8 mouse cellular contexts compared by ENCODE assay signal in genomic region chr6:13676196-13676595, GRCm38 (mm10). TPM values are rescaled to one million over a fixed set of nuclear protein-coding genes. Genes with fewer than 3 reads are reported as not detected.
DNase-seq lines count a peak whose midpoint lies in the region; ATAC-seq lines count a peak whose summit lies in the region.

No protein-coding gene starts in this region.

- H3K27ac ChIP-seq in kidney, embryonic 14.5 days (ENCODE audit: low read depth, low read length), result no peak overlapping the region
- H3K27ac ChIP-seq in hindbrain, embryonic 10.5 days, result no peak overlapping the region
- no peak overlapping the region for H3K27ac ChIP-seq in midbrain, embryonic 10.5 days (replicated peaks)

- peak overlapping the region; percentile 82 for H3K4me2 ChIP-seq in kidney, embryonic 14.5 days (replicated peaks; ENCODE audit: low read depth, low read length)

- H3K36me3 ChIP-seq in kidney, embryonic 14.5 days (ENCODE audit: control insufficient read depth, insufficient read depth, low read length), result no peaks in the 10 kb centered on the region
- H3K36me3 ChIP-seq in hindbrain, embryonic 10.5 days, result 0 out of 2 replicates have a peak, but pooled peaks cover 4% of the 10 kb centered on the region
- H3K36me3 ChIP-seq in midbrain, embryonic 10.5 days, result peaks cover 5% of the 10 kb centered on the region; the same call in 1 of the 2 replicates

- H3K9me3 ChIP-seq in kidney, embryonic 14.5 days (ENCODE audit: control insufficient read depth, low read length), result no peaks in the 10 kb centered on the region
- no peaks in the 10 kb centered on the region for H3K9me3 ChIP-seq in hindbrain, embryonic 10.5 days
- no peaks in the 10 kb centered on the region for H3K9me3 ChIP-seq in midbrain, embryonic 10.5 days (replicated peaks)

- no peaks in the 10 kb centered on the region for H3K27me3 ChIP-seq in kidney, embryonic 14.5 days (ENCODE audit: control insufficient read depth, insufficient read depth, low read length)
- no peaks in the 10 kb centered on the region for H3K27me3 ChIP-seq in hindbrain, embryonic 10.5 days (ENCODE audit: insufficient read depth, poor library complexity, severe bottlenecking)
- H3K27me3 ChIP-seq in midbrain, embryonic 10.5 days (ENCODE audit: low read depth, poor library complexity, severe bottlenecking), result no peaks in the 10 kb centered on the region

- no peak overlapping the region; the same call in 1 of the 2 replicates for H3K4me3 ChIP-seq in kidney, embryonic 14.5 days (ENCODE audit: low read length)
- H3K4me3 ChIP-seq in hindbrain, embryonic 10.5 days, result peak overlapping the region; percentile 89
- peak overlapping the region; percentile 93 for H3K4me3 ChIP-seq in midbrain, embryonic 10.5 days

- no peaks in the 10 kb centered on the region for H3K4me1 ChIP-seq in kidney, embryonic 14.5 days (ENCODE audit: control insufficient read depth, insufficient read depth, low read length)
- H3K4me1 ChIP-seq in hindbrain, embryonic 10.5 days (replicated peaks), result peaks cover 22% of the 10 kb centered on the region
- H3K4me1 ChIP-seq in midbrain, embryonic 10.5 days, result peaks cover 32% of the 10 kb centered on the region

- no peak for ATAC-seq in kidney, embryonic 14.5 days (ENCODE audit: low FRiP score, low TSS enrichment)

- no peak for DNase-seq in kidney, postnatal 14 days
- peak; percentile 10 for DNase-seq in MN1 (ENCODE audit: low spot score)
- DNase-seq in hindbrain, embryonic 10.5 days (ENCODE audit: low spot score), result no peak
- no peak for DNase-seq in midbrain, embryonic 10.5 days (ENCODE audit: low spot score)
- DNase-seq in ovary, postnatal 10 days (ENCODE audit: low spot score), result no peak
- DNase-seq in kidney, adult 9 months, result no peak
- DNase-seq in embryo, embryonic 9.5 days (ENCODE audit: extremely low spot score), result no peak

- H3K9ac ChIP-seq in kidney, embryonic 14.5 days (ENCODE audit: low read depth, low read length), result no peak overlapping the region

RNA-seq across cellular contexts. Expression of gene Bmt2, which starts 1.6 kb away (rescaled TPM):
- polyA plus RNA-seq in kidney, embryonic 14.5 days (2014; fragmentation: Nextera tagmentation; extraction: Ambion mirVana), result 17.9 and 24.7 TPM in 2 replicates
- 18.4 and 19.8 TPM in 2 replicates for polyA plus RNA-seq in hindbrain, embryonic 10.5 days (2016; fragmentation: Nextera tagmentation; extraction: Ambion mirVana)
- 21.3 and 22.4 TPM in 2 replicates for polyA plus RNA-seq in midbrain, embryonic 10.5 days (2016; fragmentation: Nextera tagmentation; extraction: Ambion mirVana)
